Mouse (Mus musculus) myocyte (in vitro differentiated cells): ENCODE measurements at regions not wholly inside any gene's neighbourhood (a gene's known extent, or its start where the extent isn't known, plus 50 kb on each side); places are given as distances from the start of the nearest gene placed in this dataset.

Experiments
- CEBPB ChIP-seq: IDR thresholded peaks from 2 replicates; pipeline ENCODE4 v1.6.1; 2011; ENCODE audit warnings: mild to moderate bottlenecking, moderate library complexity; ENCODE audit not compliant: poor library complexity, insufficient read depth, severe bottlenecking
- E2F4 ChIP-seq: IDR thresholded peaks from one replicate; pipeline ENCODE4 v1.6.1; 2011; ENCODE audit warnings: mild to moderate bottlenecking, control low read depth, moderate library complexity; ENCODE audit not compliant: insufficient read depth
- MAX ChIP-seq: IDR thresholded peaks from one replicate; pipeline ENCODE4 v1.6.1; 2011; ENCODE audit warnings: low read depth, mild to moderate bottlenecking, control low read depth
- MYOD1 ChIP-seq, 3 experiments: IDR thresholded peaks; one replicate each; pipeline ENCODE4 v1.6.1; 2011; ENCODE audit warnings: control low read depth in 2 of 3, low read depth in 2 of 3, mild to moderate bottlenecking in 2 of 3, moderate library complexity in 1 of 3; ENCODE audit not compliant: insufficient read length in 2 of 3, control insufficient read depth in 1 of 3
- POLR2A ChIP-seq: IDR thresholded peaks from one replicate; pipeline ENCODE4 v1.6.1; 2011; ENCODE audit warnings: low read depth, mild to moderate bottlenecking, control low read depth, moderate library complexity; ENCODE audit not compliant: insufficient read length
- POLR2AphosphoS2 ChIP-seq: IDR thresholded peaks from one replicate; pipeline ENCODE4 v1.6.1; 2011; ENCODE audit warnings: low read depth, control low read depth; ENCODE audit not compliant: insufficient read length
- TCF12 ChIP-seq: IDR thresholded peaks from one replicate; pipeline ENCODE4 v1.6.1; 2011; ENCODE audit warnings: mild to moderate bottlenecking, control low read depth; ENCODE audit not compliant: poor library complexity, insufficient read depth, severe bottlenecking
- USF1 ChIP-seq: IDR thresholded peaks from one replicate; pipeline ENCODE4 v1.6.1; 2011; ENCODE audit warnings: low read depth, mild to moderate bottlenecking, control low read depth, moderate library complexity

DNA sequence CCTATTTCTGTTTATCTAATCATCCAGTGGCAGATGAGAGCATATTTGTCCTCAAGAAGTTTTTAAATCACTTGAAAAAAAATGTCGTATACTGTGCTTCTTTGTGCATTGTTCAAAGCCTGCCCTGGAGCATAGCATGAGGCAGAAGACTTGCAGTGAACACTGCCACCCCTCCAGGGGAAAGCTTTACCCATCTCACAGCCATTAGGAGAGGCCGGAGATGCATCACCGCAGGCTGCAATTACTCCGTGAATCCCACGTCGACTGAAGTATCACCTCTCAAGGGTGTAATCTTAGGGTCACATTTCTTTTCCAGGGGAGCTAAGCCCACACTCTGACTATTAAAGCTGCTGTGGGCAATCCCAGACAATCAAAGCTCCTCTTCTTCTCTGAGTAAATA lies 319.8 kb downstream of the Basp1 start:
- no peak for TF ChIP-seq MAX
- no peak for TF ChIP-seq MYOD1 (IDR thresholded peaks at IDR 0.05; ENCODE audit: control insufficient read depth in 1 of 3, insufficient read length in 2 of 3, low read depth in 2 of 3)
- no peak for TF ChIP-seq POLR2A
- TF ChIP-seq USF1, result no peak
- no peak for TF ChIP-seq TCF12
- no peak for TF ChIP-seq E2F4
- TF ChIP-seq CEBPB, result no peak
- TF ChIP-seq POLR2AphosphoS2, result no peak
